Mouse (Mus musculus): ENCODE measurements around the gene Frmd6. TPM values are rescaled to one million over a fixed set of nuclear protein-coding genes. Genes with fewer than 3 reads are reported as not detected.

Gene Frmd6
- total RNA-seq (2021), result 10 to 100 TPM; 39.2 to 39.3 TPM
- long read RNA-seq, experiment 1, full-length matches to known transcripts, result 6 of 15 reads
- long read RNA-seq, experiment 1, partial matches to known transcripts, result 2 of 15 reads
- long read RNA-seq, experiment 1, other reads (novel, unspliced or antisense), result 7 of 15 reads
- long read RNA-seq, experiment 2, full-length matches to known transcripts, result 15 of 45 reads
- long read RNA-seq, experiment 2, partial matches to known transcripts, result 14 of 45 reads
- long read RNA-seq, experiment 2, other reads (novel, unspliced or antisense), result 16 of 45 reads

- DNase-seq (ENCODE audit: low spot score in 2 of 2), result peak; percentile 74 to 94
Observed at GRCm38 (mm10) chr12:70824729-70825650, at the start of gene Frmd6. TSS of gene Frmd6 (plus strand) at chr12:70825514.

- DNase-seq (ENCODE audit: low spot score in 2 of 2), result no peak
Observed at GRCm38 (mm10) chr12:70775609-70776008, 49.7 kb upstream of the Frmd6 start.

DNA sequence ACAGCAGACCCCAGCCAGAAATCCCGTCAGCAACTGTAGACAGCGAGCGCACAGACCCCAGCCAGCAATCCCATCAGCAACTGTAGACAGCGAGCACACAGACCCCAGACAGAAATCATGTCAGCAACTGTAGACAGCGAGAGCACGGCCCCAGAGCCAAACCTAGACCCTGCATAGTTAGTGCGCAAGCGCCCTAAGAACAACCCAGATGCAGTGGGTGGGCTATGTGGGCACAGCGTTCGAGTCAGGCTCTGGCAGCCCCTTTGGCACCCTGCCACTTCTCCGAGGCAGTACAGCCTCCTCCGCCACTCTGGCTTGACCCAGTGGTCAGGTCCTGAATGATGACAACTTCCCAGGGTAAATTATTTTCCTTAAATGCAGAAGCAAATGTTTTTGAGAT, 48.6 kb upstream of the Frmd6 start:
- no peak for DNase-seq (ENCODE audit: low spot score in 2 of 2)

- no peak for DNase-seq (ENCODE audit: low spot score in 2 of 2)
Observed at GRCm38 (mm10) chr12:70777466-70777865, 47.8 kb upstream of the Frmd6 start.

DNA sequence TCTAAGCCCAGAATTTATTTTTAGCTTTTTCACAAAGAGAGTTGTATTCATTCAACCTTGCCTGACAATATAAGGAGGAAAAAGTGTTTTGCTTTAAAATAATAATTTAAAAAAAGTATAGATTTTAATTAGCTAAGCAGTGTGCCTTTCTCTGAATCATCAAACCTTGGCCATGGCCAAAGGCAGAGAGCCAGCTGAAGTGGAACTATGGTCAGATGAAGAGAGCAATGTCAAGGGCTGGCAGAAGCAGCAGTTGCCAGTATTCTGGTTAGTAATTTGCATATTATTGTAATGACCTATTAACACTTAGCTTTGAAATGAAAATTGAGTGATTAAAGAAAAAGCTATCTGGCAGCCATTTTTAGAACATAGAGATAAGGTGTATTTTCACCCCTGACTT, 47.4 kb upstream of the Frmd6 start:
- DNase-seq (ENCODE audit: low spot score in 2 of 2), result no peak

GRCm38 (mm10) chr12:70778271-70778670, 47.0 kb upstream of the Frmd6 start:
- DNase-seq (ENCODE audit: low spot score in 2 of 2), result no peak

DNA sequence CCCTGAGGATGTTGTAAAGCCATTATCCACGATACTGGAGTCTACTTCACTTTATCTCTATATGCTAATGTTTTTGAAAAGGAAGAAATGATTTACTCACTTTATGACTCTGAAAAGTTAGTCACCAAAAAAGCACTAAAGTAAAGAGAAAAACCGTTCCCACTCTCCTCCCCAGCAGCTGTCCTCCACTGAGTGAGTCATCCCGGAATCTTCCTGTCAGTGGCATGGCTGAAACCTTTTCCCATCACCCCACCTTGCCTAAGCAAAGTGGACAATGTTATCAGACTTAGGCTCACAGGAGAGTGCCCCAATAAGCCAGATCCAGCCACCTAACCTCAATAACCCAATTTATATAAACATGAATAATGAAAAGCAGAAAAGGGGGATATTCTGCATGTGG, 46.6 kb upstream of the Frmd6 start:
- DNase-seq (ENCODE audit: low spot score in 2 of 2), result no peak

GRCm38 (mm10) chr12:70783049-70783448, 42.3 kb upstream of the Frmd6 start:
- DNase-seq (ENCODE audit: low spot score in 2 of 2), result no peak

DNA sequence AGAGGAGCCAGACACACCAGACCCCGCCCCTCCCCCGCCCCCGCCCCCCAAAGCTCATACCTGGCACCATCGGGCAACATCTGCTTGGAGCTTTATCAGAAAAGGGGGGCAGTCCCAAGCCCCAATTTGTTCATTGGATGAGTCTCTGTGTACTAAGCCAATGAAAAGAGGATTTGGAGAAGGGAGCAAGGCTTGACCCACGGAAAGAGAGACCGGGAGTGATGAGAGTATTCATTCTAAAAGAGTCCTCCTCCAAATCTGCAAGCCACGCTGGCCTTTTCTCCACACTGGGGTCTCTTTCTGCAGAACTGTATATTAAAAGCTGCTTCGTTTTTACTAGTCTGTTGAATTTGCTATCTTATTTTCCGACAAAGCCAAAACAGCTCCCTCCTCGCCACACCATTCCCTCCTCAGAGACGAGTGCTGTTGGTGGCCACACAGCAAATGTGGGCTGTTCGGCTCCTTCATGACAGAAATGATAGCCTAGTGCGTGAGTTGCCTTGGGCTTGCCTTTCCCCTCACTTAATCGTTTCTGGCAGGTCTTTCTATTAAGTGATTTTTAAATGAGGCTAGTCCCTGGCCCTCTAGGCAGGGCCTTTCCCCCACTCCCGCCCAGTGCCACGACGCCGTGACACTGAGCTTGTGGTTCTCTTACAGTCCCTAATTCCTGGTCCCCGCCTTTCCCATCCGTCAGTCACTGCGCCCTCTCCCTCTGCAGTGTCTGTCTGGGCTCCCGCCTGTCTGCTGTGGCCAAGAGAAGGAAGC, 41.7 kb upstream of the Frmd6 start:
- DNase-seq (ENCODE audit: low spot score in 2 of 2), result no peak

DNA sequence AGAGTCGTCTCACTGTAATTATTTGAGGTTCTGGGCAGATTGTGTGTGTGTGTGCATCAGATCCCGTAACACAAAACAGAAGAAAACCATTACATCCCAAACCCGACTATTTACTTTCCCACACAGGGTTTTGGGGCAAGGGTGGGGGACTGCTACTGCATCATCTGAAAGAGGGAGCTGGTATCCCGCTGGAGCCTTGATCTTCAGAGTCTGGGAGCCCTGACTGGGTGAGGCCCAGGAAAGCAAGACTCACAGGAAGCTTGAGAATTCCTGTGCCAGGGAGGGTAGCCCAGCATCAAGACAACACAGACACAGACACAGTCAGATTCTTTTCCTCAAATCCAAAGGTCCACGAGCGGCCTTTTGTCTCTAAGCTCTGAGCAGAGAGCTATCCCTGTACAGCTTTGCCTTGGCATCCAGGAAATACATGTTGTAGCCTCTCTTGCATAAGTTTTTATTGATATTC, 41.0 kb upstream of the Frmd6 start:
- no peak for DNase-seq (ENCODE audit: low spot score in 2 of 2)

DNA sequence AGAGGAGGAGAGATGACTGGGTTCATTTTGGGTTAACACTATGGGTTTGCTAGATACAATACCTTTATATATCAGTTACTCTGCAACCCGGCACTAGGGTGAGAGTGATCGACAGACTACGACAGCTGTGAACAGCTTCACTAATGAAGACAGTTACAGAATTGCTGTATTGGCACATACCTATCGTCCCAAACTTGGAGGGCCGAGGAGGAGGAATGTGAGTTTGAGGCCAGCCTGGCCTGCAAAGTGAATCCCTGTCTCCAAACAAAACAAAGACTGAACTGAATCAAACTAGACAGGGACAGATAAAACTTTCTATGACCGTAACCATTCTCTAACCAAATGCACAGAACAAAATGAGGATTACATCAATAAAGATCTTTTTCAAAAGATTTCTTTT, 36.0 kb upstream of the Frmd6 start:
- no peak for DNase-seq (ENCODE audit: low spot score in 2 of 2)

GRCm38 (mm10) chr12:70793291-70793690, 32.0 kb upstream of the Frmd6 start:
- DNase-seq (ENCODE audit: low spot score in 2 of 2), result no peak

GRCm38 (mm10) chr12:70794543-70795388, 30.5 kb upstream of the Frmd6 start:
- DNase-seq (ENCODE audit: low spot score in 2 of 2), result no peak

DNA sequence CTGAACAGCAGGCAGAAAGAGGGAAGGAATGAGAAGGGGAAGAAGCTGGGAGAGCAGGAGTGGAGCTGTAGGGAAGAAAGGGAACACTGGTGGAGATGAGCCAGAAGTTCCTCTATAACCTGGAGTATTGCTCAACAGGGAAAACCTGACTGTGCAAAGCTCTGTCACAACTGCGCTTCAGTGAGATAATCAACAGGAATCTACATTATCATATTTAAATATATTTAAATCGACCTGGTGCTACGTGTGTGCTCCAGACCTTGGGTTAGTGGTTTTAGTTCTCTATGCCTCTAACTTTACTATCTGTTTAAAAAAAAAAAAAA, 30.0 kb upstream of the Frmd6 start:
- no peak for DNase-seq (ENCODE audit: low spot score in 2 of 2)

DNA sequence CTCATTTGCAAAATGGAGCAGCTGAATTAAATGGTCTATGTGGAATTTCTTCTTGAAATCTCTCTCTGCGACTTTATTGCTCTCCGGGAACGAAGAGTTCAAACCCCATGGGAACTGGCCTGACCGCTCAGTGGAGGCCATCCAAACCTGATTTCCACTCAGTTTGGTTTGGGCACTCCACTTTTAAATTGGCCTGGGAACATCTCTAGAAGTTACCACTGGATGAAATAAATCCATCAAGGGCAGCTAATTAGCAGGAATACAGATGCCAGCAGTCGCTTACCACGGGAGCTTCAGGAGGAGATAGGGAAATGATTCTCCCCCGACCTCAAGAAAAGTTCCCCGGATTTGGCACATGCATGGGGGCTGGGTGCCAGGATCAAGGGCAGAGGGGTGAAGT, 26.8 kb upstream of the Frmd6 start:
- DNase-seq (ENCODE audit: low spot score in 2 of 2), result no peak

GRCm38 (mm10) chr12:70799231-70800002, 25.9 kb upstream of the Frmd6 start:
- no peak for DNase-seq (ENCODE audit: low spot score in 2 of 2)

GRCm38 (mm10) chr12:70800086-70800485, 25.2 kb upstream of the Frmd6 start:
- no peak for DNase-seq (ENCODE audit: low spot score in 2 of 2)

GRCm38 (mm10) chr12:70801361-70801760, 24.0 kb upstream of the Frmd6 start:
- no peak for DNase-seq (ENCODE audit: low spot score in 2 of 2)

GRCm38 (mm10) chr12:70803494-70803893, 21.8 kb upstream of the Frmd6 start:
- DNase-seq (ENCODE audit: low spot score in 2 of 2), result no peak

GRCm38 (mm10) chr12:70804989-70805388, 20.3 kb upstream of the Frmd6 start:
- DNase-seq (ENCODE audit: low spot score in 2 of 2), result no peak
